Mouse (Mus musculus) liver, embryonic 14.5 days (tissue): ENCODE measurements around the gene Tmem135. TPM values are rescaled to one million over a fixed set of nuclear protein-coding genes. Genes with fewer than 3 reads are reported as not detected.

Experiments used
- ATAC-seq: fragments of 200-750 bp; cut with Nextera tagmentation; 2 replicates; pipeline ENCODE4 v1.8.0; 2017; ENCODE audit warnings: moderate number of reproducible peaks, mild to moderate bottlenecking, moderate library complexity; ENCODE audit not compliant: insufficient read depth
- DNase-seq, 3 experiments: peaks; one replicate each; pipeline ENCODE4 v3.0.0-alpha.2; 2012 to 2013; ENCODE audit warnings: low read depth in 3 of 3, low spot score in 3 of 3
- H3K27ac ChIP-seq: fragments of 300-500 bp; sonication (generic); 2 replicates; pipeline ENCODE4 v1.5.1; 2014; ENCODE audit warnings: moderate library complexity, mild to moderate bottlenecking, control low read depth, inconsistent platforms
- H3K27me3 ChIP-seq: fragments of 300-500 bp; sonication (generic); 2 replicates; pipeline ENCODE4 v1.6.1; 2014; ENCODE audit warnings: mild to moderate bottlenecking, low read length, moderate library complexity; ENCODE audit not compliant: control insufficient read depth, insufficient read depth
- H3K36me3 ChIP-seq: fragments of 300-500 bp; sonication (generic); replicated peaks from 2 replicates; pipeline ENCODE4 v1.6.1; 2014; ENCODE audit warnings: low read depth; ENCODE audit not compliant: control insufficient read depth, insufficient read depth
- H3K4me1 ChIP-seq, 2 experiments: fragments of 200-500 bp in 1 of 2; fragments of 300-500 bp in 1 of 2; sonication (generic) in 1 of 2; replicated peaks; 2 replicates each; pipeline ENCODE4 v1.6.1; 2012 to 2014; ENCODE audit warnings: antibody characterized with exemption in 1 of 2, inconsistent platforms in 1 of 2, low read length in 1 of 2; ENCODE audit not compliant: control insufficient read depth in 2 of 2, insufficient read depth in 2 of 2
- H3K4me2 ChIP-seq: fragments of 300-500 bp; sonication (generic); 2 replicates; pipeline ENCODE4 v1.6.1; 2014; ENCODE audit warnings: low read depth, mild to moderate bottlenecking, control low read depth, moderate library complexity
- H3K4me3 ChIP-seq, 2 experiments: fragments of 200-500 bp in 1 of 2; fragments of 300-500 bp in 1 of 2; sonication (generic) in 1 of 2; 2 replicates each; pipeline ENCODE4 v1.5.1; 2012 to 2014; ENCODE audit warnings: low read depth in 2 of 2, low read length in 2 of 2, mild to moderate bottlenecking in 2 of 2, control low read depth in 1 of 2, inconsistent platforms in 1 of 2, moderate library complexity in 1 of 2; ENCODE audit not compliant: insufficient read depth in 1 of 2
- H3K9ac ChIP-seq: fragments of 300-500 bp; sonication (generic); replicated peaks from 2 replicates; pipeline ENCODE4 v1.6.1; 2014; ENCODE audit warnings: mild to moderate bottlenecking, control low read depth, moderate library complexity
- H3K9me3 ChIP-seq: fragments of 300-500 bp; sonication (generic); 2 replicates; pipeline ENCODE4 v1.6.1; 2016; ENCODE audit warnings: low read length, mixed read lengths; ENCODE audit not compliant: control insufficient read depth
- CTCF ChIP-seq: IDR thresholded peaks from 2 replicates; pipeline ENCODE4 v1.5.1; 2016; ENCODE audit warnings: antibody characterized with exemption, low read depth, control low read depth
- EP300 ChIP-seq: IDR thresholded peaks from 2 replicates; pipeline ENCODE4 v1.6.1; 2016; ENCODE audit warnings: antibody characterized with exemption, low read depth
- WGBS: fragments of 180-500 bp; shearing (Covaris S2); extraction: QIAGEN DNeasy Blood & Tissue Kit; methylation state at CpG from one replicate; pipeline ENCODE4 v1.1.7; 2014; ENCODE audit not compliant: insufficient replicate concordance; 5-methylcytosine and 5-hydroxymethylcytosine counted together
- polyA plus RNA-seq, 2 experiments: library from polyadenylated mRNA; depleted of rRNA in 1 of 2; stranded (reverse) in 1 of 2; unstranded in 1 of 2; fragments of >200 nt; fragmentation: Nextera tagmentation in 1 of 2; extraction: Ambion mirVana in 1 of 2; gene quantifications; 2 replicates each; pipeline versions ENCODE4 v1.2.1 to v1.2.3; 2012 to 2014

Gene Tmem135
- polyA plus RNA-seq, 2 experiments, result 5.4 to 12.7 TPM

- peaks cover 0 to 4% of the 10 kb centered on the region in 2 experiments; a peak in 3 of 4 replicates for H3K4me1 ChIP-seq
- H3K36me3 ChIP-seq, result no peaks in the 10 kb centered on the region
- H3K9ac ChIP-seq, result no peak overlapping the region
- no peak for TF ChIP-seq CTCF
- TF ChIP-seq EP300, result no peak
- no peak for DNase-seq
- 47% methylated on average over 11 of the region's 11 CpGs for WGBS
- no peak overlapping the region for H3K27ac ChIP-seq
- H3K9me3 ChIP-seq, result no peaks in the 10 kb centered on the region
- no peak overlapping the region for H3K4me2 ChIP-seq
- no peak for ATAC-seq
- no peaks in the 10 kb centered on the region for H3K27me3 ChIP-seq
- no peak overlapping the region for H3K4me3 ChIP-seq
Observed at GRCm38 (mm10) chr7:89308238-89308637, 95.8 kb downstream of the Tmem135 start.

GRCm38 (mm10) chr7:89306831-89307230, 97.2 kb downstream of the Tmem135 start:
- Histone ChIP-seq H3K27ac (no peak overlapping the region), H3K4me3 (no peak overlapping the region), H3K4me1 (peaks cover 0 to 4% of the 10 kb centered on the region in 2 experiments; a peak in 3 of 4 replicates), H3K27me3 (no peaks in the 10 kb centered on the region), H3K4me2 (no peak overlapping the region), H3K9me3 (no peaks in the 10 kb centered on the region), H3K9ac (no peak overlapping the region), H3K36me3 (no peaks in the 10 kb centered on the region)
- no peak for TF ChIP-seq CTCF
- no peak for TF ChIP-seq EP300
- DNase-seq (no peak), ATAC-seq (no peak)
- 78% methylated on average over 6 of the region's 6 CpGs for WGBS

GRCm38 (mm10) chr7:89304958-89305357, 99.1 kb downstream of the Tmem135 start:
- TF ChIP-seq CTCF, result no peak
- TF ChIP-seq EP300, result no peak
- DNase-seq (no peak), ATAC-seq (no peak)
- 92% methylated on average over 3 of the region's 3 CpGs for WGBS
- H3K27me3 ChIP-seq, result no peaks in the 10 kb centered on the region
- peaks cover 0 to 4% of the 10 kb centered on the region in 2 experiments; a peak in 3 of 4 replicates for H3K4me1 ChIP-seq
- no peak overlapping the region for H3K4me2 ChIP-seq
- no peaks in the 10 kb centered on the region for H3K36me3 ChIP-seq
- no peaks in the 10 kb centered on the region for H3K9me3 ChIP-seq
- no peak overlapping the region for H3K4me3 ChIP-seq
- H3K9ac ChIP-seq, result no peak overlapping the region
- H3K27ac ChIP-seq, result no peak overlapping the region

GRCm38 (mm10) chr7:89303765-89304164, 100.3 kb downstream of the Tmem135 start:
- Histone ChIP-seq H3K27ac (no peak overlapping the region), H3K4me1 (peaks cover 0 to 1% of the 10 kb centered on the region in 2 experiments; a peak in 3 of 4 replicates), H3K4me2 (no peak overlapping the region), H3K4me3 (no peak overlapping the region), H3K27me3 (no peaks in the 10 kb centered on the region), H3K9me3 (no peaks in the 10 kb centered on the region), H3K36me3 (no peaks in the 10 kb centered on the region), H3K9ac (no peak overlapping the region)
- no peak for DNase-seq
- WGBS, result 69% methylated on average over 1 of the region's 1 CpGs
- ATAC-seq, result no peak
- TF ChIP-seq EP300, result no peak
- no peak for TF ChIP-seq CTCF

- ATAC-seq (no peak), DNase-seq (no peak)
- Histone ChIP-seq H3K4me1 (no peaks in the 10 kb centered on the region), H3K9ac (no peak overlapping the region), H3K4me2 (no peak overlapping the region), H3K27me3 (no peaks in the 10 kb centered on the region), H3K4me3 (no peak overlapping the region), H3K9me3 (no peaks in the 10 kb centered on the region), H3K36me3 (no peaks in the 10 kb centered on the region), H3K27ac (no peak overlapping the region)
- 72% methylated on average over 1 of the region's 1 CpGs for WGBS
- TF ChIP-seq EP300, result no peak
- no peak for TF ChIP-seq CTCF
Observed at GRCm38 (mm10) chr7:89298911-89299458, 105.0 kb downstream of the Tmem135 start.
